Mouse (Mus musculus) urinary bladder, postnatal 36 days (tissue): ENCODE measurements at regions not wholly inside any gene's neighbourhood (a gene's known extent, or its start where the extent isn't known, plus 50 kb on each side); places are given as distances from the start of the nearest gene placed in this dataset.

Experiments used
- DNase-seq, 2 experiments: peaks; one replicate each; pipeline ENCODE4 v3.0.0; 2022; ENCODE audit warnings: low spot score in 2 of 2, mixed read lengths in 1 of 2

DNA sequence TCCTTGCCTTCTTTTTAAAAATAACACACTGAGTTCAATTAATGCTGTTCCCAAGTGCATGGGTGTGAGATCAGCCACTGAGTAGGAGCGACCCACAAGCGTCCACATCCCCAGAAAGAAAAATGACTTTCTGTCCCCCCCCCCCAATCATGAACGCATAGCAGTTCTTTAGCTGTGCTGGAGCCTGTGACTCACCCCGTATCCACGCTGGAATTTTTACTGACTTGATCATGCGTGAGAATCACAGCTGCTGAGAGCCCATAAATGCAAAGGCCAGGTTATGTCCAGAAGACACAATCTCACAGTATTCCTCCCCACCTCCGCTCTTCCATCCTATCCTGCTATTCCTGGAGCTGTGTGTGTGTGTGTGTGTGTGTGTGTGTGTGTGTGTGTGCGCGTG lies 53.3 kb downstream of the Fos start:
- DNase-seq = no peak

DNA sequence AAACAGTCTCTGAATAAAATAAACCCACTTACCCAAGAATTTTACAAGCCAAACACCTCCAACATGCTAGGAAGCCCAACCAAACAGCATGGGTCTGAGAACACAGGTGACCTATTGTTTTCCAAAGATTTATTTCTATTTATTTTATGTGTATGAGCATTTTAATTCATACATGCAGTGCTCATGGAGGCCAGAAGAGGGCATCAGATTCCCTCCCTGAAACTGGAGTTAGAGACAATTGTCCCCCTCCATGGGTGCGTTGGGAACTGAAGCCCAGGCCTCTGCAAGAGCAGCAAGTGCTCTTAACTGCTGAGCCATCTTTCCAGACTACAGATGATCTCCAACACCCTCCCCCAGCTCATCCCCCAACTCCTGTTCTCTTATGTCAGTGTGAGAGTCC lies 57.9 kb downstream of the Fos start:
- no peak for DNase-seq

DNA sequence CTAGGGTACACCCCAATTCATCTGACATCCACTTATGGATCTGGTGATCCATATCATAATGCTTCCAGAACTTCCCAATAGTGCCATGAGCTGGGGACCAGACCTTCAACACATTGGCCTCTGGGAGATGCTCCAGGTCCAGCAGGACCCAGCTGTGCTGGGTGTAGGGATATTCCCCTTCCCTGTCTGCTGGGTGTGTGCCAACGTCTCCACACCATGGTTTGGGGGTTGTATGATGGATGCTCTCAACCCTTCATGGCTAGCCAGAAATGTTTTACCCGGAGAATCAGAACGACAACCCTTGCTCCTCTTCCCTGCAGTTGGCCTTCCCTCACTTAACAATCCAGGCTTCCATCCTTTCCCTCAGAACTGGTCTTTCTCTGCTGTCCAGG lies 58.5 kb downstream of the Fos start:
- no peak for DNase-seq

DNA sequence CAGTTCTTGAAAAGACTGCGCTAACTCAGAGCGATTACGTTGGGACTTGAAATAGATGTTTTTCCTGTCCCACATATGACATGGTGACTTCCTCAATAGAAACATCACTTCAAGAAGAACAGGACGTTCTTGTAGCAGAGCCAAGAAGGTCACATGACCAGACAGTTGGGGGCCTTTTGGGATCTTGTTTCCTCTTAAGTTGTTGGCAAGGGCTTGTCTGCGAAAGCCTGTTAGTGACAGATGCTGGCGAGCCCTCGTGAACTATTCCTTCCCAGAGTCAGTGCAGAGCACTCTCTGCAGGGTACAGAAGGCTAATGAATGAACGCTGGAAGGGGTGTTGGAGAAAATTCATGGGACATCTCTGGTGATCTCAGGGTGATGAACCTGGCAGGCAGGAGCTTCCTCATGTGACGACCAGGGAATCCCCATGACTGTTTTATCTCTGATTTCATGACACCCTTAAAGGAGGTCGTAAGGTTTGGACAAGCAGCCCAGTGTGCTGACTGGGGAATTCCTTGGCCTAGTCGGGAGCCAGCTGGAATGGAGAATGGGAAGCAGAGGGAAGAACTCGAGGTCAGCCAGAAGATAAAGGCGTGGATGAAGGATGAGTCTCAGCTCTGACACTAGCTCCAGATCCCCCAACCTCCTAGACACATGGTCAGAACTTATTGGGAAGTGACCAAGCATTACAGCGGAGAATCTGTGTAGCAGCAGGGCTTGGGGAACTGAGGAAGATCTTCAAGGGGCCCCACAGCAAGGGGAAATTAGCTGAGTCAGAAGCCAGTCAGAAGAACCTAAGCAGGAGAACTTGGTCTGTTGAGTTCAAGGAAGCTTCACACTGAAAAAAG lies 59.1 kb downstream of the Fos start:
- DNase-seq = peak; percentile 46 to 80

DNA sequence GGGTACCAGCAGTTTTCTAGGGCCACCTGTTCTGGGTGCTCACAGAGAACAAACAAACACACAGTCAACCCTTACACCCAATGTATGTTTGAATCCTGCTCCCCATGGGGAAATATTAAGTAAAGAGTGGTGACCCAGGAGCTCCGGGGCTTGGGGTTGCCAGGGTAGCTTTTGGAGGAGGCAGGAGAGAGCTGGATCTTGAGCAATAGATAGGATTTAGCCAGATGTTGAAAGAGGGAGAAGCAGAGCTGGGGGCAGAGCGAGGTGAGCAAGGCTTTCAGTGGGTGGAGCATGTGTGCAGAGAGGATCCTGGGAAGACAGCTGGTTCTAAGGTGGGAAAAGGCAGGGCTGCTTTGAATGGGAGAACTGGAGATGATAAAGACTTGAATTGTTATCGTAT lies 59.9 kb downstream of the Fos start:
- no peak for DNase-seq

DNA sequence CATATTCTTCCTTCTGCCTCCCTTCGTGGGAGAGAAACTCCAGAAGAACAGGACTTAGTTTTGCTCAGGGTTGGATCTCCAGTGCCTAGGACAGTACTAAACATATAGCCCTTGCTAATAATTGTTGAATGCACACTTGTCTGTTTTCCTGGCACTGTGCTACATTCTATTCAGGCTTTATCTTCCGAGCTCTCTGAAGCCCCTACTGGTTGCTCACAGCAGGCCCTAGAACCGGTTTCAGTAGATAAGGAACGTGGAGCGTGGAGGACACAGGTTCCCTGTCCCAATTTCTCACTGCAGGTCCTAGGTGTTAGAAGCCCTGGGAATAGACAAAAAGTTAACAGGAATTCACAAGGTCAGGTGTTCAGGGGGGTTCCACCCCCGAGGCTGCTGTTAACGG lies 59.4 kb upstream of the Jdp2 start:
- DNase-seq = no peak

DNA sequence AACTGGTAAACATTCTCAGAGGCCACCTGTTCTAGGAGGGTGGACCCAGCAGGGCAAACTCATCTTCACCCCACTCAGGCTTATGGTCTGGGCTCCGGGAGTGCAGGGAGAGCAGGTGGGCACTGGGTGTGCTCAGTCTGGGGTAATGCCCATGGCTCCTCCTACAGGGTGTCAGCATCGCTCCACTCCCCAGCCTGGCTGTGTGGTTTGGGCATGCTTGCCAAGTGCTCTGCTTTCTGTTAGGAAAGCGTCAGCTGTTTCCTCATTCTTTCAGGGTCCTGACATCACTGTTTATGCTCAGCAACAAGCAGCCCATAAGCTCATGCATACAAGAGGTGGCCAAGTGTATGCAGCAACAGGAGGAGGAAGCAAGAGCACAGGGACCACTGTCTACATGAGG lies 57.7 kb upstream of the Jdp2 start:
- DNase-seq = peak in 1 of 2 experiments; percentile 35

DNA sequence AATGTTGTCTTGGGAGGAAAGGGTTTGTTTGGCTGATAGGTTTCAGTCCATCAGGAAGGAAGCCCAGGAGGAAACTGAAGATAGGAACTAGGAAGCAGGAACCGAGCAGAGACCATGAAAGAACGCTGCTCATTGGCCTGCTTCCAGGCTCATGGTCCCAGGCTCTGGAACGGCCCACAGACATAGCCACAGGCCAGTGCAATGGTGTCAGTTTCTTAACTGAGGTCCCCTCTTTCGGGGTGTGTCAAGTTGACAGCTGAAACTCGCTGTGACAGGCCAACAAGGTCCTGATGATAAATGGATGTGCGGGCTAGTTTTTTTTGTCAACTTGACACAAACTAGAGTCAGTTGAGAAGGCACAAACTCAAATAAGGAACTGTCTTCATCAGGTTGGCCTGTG lies 55.9 kb upstream of the Jdp2 start:
- DNase-seq = no peak

DNA sequence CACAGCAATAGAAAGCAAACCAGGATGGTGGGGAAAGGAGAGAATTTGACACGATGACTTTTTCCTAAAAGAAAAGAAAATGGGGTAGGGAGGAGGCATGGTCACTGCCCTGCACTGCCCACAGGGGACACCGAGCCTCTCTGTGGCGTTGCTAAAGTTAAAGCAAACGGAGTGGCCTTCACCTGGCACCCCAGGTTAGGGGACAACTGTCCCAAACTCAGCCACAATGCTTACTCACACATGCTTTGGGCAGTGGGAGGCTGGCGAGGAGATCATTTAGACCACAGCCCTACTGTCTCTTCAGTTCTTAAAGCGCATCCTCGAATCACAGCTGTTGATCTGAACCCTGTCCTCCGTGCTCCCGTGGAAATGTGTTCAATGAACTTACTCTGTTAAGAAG lies 55.3 kb upstream of the Jdp2 start:
- DNase-seq = no peak

DNA sequence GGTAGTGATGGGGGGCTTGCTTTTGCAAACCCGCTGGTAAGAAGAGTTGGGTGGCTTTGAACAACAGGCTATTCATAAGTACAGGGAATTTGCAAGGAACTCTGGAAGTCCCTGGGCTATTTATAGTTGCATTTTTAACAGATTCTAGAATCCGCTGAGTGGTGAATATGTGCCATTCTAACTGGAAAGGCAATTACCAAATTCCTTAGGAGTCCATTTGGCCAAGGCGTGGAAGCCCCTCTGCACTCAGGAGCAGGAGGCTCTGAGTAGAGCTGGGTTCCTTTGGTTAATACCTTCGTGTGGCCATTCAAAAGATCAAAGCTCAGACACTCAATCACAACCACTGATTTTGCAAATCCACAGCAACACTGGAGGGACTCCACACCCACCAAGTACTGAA lies 54.0 kb upstream of the Jdp2 start:
- no peak for DNase-seq

DNA sequence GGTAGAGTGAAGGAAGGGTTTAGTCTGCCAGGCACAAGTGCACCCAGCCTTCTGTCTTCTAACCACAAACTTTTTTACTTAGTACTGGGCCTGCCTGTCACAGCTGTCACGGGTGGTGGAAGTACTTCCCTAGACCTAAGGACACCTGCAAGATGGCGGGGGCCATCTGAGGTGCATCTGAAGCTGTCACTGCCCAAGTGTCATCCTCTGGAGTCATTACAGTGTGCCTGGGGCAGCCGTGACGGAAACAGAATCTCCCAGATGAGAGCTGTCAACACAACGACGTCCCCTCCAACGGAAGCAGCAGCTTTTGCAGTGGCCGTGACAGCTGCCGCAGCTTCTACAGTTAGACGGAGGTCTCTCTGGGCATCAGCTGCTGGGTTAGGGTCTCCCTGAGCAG lies 53.1 kb upstream of the Jdp2 start:
- no peak for DNase-seq

DNA sequence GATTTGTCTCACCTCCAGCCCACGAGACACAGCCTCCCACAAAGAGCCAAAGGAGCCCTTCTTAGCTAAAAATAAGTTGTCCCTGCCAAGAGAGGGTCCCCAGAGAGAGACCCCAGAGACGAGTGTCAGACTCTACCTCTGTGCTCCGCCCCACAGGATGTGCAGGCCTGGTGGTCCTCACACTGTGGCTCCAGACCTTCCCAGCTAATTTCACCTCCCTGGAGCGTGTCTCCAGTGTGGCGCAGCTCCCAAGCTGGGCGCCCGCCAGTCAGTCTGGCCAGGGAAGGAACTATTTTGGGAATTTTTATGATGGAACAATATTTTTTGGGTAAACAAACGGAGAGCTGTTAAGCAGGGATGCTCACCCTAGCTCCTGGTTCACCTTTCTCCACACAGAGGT lies 50.8 kb upstream of the Jdp2 start:
- DNase-seq = peak in 1 of 2 experiments; percentile 46
